Mouse (Mus musculus) mouse embryonic stem cell (cell line): ENCODE measurements around the gene Htra3.

ENCODE experiments used
- in situ Hi-C, 2 experiments: fragments of 300-500 bp; cut with MboI; formaldehyde crosslinking; loops; 1 replicate in 1 of 2; 3 replicates in 1 of 2; pipeline ENCODE4 v1.14.3; 2019 to 2020; ENCODE audit warnings: low sequenced_read_pairs in 2 of 2, low pct_unique_long_range_greater_than_20kb in 1 of 2, mixed read lengths in 1 of 2; ENCODE audit not compliant: unreplicated experiment in 1 of 2

Htra3 gene

DNA sequence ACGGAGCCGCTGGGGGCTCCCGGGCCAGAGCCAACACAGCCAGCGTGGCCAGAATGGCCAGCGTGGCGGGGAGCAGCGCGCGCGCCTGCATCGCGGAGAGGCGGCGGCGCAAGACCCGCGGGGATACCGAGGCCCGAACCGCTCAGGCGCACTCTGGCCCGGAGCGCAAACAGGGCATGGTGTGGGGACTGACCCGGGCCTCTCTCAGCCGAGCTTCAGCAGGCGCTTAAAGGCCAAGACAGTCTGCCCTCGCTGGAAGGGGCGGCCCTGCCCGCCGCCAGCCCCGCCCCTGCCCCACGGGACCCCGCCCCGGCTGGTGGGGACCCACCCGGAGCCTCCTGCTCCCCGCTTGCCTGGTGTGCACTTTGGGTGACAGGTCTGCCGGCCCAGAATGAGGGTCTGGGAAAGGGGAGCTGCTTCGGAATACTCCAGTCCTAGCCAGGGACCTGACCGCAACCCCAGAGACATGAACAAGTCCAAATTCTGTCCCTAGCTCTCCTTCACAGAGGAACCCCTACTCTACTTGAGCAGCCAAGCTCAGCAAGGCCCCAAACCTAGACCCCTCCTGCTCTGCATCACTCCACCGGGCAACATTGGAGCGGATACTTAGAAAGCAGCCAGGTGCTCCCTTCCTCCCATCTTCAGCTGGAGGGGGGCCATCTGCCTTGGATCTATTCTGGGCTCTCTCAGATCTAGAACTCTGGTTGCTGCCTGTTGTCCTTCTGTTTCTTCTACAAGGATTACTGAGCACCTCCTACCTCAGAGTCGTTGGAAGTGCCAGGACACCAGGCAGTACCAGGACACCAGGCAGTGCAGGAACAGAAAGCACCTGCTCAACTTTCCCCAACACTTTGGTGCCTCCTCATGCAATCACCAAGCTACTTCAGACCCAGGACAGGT lies at the start of gene Htra3:
Htra3 (minus strand) TSS at position 527 of the 900 bp plus-strand sequence.
- in situ Hi-C loops = no loop called here

DNA sequence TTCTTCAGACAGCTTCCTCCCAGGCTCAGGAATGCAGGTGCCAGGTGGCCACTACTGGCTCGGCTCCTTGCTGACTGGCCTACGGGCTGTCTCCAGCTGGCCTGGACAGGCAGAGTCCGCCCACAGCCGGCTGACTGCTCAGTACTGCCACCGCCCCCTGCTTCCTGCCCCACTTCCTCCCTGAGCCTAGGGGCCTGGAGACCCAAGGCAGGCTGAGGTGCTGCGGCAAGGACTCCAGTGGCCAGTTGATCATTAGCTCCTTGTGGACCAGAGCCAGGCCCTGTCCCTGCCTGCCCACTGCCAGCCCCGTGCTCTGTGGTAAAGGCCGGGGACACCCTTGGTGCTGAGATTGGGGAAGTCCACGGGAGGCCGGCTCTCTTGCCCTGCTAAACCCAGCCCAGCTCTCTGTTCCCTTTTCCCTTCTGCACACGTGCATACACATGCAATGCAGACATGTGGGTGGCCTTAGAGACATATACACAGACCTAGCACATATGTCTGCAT lies 49.4 kb upstream of the Htra3 start:
- in situ Hi-C loops = no loop called here

DNA sequence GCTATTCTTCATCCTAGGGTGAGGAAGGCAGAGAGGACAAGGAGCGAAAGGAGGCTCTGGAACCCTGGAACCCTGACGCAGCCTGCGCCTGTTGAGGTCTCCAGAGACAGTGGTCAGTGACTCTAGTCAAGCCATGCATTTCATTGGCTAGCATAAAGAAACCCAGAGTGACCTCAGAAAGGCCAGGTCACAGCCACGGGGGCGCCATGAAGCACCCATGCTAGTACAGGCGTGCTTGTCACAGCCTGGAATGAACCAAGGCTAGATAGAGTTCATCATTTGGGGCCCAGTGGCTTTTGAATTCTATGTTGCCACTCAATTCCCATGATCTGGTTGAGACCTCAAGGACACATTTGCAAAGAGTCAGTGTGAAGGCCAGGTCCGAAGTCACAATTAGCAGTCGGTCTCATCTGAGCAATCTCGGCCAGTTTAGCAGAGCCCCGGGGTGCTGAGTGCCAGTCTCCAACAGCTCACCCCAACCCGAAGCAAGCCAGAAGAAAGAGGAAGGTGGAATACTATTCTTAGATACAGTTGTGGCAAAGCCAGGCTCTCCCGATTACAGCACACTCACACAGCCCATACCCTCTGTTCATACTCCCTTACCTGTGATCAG lies 48.9 kb upstream of the Htra3 start:
- in situ Hi-C loops = no loop called here

DNA sequence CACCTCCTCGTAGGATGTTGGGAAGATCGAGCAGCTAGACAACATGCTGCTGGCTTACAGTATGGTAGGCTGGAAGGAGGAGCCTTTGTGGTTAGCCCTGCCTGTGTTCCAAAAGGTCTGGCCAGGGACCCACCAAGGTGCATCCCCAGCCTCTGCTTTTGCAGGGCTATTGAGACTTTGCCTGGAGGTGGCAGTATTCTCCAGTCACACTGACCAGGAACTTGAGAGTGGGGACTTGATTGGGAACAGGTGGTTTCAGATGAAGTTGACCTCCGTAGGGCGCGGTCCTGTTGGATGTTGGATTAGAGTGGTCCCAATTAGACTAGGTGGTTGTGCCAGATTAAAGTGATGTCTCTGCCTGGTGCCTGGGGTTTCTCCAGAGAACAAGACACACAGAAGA lies 47.9 kb upstream of the Htra3 start:
- in situ Hi-C loops = no loop called here

DNA sequence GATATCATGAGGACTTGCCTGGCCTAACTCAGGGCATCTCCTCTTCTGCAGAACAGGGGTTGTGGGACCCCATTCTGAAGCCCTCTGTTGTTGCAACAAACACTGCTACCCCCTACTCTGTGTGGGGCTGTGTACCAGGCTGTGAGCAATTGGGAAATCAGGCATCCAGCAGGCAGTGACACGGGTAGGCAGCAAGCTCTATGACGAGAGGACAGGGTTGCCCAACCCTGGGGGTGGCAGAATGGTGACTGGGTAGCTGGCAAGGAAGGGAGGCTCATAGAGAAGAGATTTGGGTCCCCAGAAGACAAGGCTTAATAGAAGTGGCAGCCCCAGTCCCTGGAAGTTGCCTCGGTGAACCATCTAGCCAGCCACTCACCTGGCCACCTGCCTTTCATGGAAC lies 46.3 kb upstream of the Htra3 start:
- in situ Hi-C loops = no loop called here

DNA sequence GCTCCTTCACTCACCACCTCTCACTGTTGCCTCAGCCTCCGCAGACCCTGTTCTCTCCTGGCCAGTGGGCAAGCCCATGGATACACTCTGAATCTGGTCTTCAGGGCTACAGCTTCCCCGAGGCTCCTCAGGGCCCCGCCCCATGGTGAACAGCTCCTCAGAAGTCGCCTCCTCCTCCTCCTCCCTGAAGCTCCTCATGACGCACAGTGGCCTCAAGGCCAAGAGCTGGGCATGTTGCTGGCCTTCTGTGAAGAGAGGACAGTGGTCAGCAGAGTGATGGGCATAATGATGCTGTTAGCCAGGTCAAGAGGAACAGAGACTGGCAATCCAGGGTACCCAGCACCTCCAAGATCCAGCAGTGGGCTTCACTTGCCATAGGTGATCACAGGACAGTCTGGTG lies 44.3 kb upstream of the Htra3 start:
- in situ Hi-C loops = no loop called here

DNA sequence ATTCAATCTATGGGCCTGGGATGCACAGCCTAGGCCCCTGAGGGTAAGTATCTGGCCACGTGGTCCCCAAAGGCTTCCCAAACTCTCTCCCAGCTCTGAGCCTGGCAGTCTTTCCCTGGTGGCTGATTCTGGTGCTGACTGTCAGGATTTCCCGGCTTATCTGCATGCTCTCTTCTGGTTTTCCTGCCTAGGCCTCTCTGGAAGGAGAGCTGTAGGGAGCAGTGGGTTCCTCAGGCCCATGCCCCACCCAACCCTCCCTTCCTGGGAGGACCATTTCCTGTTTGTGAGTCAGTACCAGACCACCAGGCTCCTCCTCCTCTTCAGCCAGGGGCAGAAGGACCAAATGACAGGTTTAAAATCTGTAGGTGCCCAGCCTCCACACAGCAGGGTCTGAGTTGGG lies 43.1 kb upstream of the Htra3 start:
- in situ Hi-C loops = no loop called here

DNA sequence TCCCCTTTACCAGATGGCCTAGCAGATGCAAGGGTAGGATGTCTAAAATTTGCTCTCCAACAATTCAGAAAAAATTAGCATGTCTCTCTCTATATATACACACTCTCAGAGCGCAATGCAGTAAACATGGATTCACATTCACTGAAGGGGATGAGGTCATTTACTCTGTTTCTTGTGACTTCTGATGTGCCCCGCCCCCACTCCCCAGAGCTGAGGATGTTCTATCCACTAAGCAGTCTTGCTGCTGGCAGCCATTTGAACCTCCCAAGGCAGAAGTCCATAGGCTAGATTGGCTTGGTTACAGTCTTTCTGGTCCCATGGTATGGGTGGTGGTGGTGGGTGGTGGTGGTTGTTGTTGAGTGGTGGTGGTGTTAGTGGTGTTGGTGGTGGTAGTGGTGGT lies 42.4 kb upstream of the Htra3 start:
- in situ Hi-C loops = no loop called here

DNA sequence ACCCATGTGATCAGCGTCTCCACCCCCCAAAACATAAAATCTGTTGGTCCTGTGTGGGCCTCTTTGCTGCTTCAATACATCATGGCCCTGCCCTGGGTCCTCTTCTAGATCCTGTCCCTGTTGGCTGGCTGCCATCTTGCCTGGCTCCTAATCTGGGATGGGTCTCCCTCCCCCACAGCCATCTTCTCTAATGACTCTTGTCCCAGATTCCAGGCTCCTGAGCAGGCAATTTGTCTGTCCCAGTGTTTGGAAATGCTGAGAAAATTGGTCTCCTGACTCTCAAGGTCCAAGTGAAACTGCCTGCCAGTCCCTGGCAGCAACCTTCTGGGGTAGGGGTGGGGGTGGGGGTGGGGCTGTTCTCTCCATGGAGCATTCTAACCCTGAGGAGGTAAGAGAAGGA lies 40.3 kb upstream of the Htra3 start:
- in situ Hi-C loops = loop anchor here in 1 of 2 experiments (10.0 kb wide), 1 partner anchor 125 kb away; no protein-coding TSS in a partner anchor

DNA sequence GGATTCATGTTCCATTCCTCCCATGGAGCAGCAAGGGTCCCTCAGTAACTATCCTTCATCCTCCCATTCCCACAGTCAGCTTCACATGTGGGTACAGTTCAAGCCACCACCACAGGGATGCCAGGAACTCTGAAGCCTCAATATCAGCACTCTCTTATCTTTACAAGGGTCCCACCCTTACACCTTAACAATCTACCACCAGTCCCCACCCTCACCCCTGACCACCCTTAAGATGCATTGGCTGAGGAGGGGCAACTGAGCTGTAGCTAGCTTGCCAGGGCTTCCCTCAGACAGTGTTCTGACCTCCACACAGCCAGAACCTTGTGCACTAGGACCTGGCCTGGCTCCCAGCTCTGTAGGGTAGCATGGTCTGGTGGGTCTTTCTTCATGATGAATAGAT lies 39.8 kb upstream of the Htra3 start:
- in situ Hi-C loops = loop anchor here in 1 of 2 experiments (10.0 kb wide), 1 partner anchor 125 kb away; no protein-coding TSS in a partner anchor

DNA sequence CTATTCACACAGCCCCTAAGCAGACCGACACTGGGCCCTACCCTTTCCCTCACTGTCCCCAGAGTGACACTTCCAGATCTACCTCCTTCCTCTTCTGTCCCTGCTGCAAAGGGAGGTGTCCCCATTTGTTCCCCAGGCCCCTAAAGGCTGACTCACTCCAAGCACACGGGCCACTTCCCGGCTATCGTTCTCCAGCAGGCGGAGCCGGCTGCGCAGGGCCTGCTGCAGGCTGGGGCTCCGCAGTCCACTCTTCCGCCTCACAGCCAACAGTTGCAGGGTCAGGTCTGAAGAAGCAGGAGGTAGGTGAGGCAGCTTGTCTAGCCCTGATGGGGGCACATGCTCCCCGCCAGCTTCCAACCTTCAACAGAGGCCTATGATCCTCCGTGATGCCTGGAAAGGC lies 39.2 kb upstream of the Htra3 start:
- in situ Hi-C loops = loop anchor here in 1 of 2 experiments (10.0 kb wide), 1 partner anchor 124 kb away; no protein-coding TSS in a partner anchor

DNA sequence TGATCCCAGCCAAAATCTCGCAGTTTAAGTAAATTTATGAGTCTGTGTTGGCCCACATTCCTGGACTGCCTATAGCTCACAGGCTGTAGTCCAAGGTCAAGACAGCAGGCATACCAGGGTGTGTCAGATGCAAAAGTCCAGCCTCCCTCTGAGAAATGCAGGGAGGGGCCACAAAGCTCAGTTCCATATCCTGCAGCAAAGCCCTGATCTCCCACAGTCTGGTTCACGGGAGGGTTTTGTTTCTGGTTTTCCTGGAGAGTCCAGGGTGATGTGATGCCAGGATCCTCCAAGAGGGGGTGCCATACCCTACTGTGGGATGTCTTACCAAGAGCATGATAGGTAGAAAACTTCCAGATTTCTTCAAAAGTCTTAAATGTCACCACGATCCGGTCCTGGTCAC lies 38.4 kb upstream of the Htra3 start:
- in situ Hi-C loops = loop anchor here in 1 of 2 experiments (10.0 kb wide), 1 partner anchor 123 kb away; no protein-coding TSS in a partner anchor

DNA sequence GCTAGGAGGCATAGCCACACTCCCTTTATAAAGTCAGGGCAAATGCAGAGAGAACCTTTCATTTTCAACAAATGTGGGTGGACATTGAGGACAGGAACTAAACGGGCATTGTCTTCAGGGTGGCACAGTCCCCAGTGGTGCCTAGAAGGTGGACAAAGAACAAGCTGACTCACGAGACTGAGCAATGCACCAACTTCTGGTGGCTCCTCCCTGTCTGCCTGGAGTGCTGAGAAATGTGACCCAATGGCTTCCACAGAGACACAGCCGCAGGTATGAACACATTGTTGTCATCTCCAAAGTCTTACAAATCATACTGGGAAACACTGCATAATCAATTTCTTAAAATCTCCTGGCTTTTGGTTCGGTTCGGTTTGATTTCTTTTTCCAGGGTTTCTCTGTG lies 37.9 kb upstream of the Htra3 start:
- in situ Hi-C loops = loop anchor here in 1 of 2 experiments (10.0 kb wide), 1 partner anchor 123 kb away; no protein-coding TSS in a partner anchor

DNA sequence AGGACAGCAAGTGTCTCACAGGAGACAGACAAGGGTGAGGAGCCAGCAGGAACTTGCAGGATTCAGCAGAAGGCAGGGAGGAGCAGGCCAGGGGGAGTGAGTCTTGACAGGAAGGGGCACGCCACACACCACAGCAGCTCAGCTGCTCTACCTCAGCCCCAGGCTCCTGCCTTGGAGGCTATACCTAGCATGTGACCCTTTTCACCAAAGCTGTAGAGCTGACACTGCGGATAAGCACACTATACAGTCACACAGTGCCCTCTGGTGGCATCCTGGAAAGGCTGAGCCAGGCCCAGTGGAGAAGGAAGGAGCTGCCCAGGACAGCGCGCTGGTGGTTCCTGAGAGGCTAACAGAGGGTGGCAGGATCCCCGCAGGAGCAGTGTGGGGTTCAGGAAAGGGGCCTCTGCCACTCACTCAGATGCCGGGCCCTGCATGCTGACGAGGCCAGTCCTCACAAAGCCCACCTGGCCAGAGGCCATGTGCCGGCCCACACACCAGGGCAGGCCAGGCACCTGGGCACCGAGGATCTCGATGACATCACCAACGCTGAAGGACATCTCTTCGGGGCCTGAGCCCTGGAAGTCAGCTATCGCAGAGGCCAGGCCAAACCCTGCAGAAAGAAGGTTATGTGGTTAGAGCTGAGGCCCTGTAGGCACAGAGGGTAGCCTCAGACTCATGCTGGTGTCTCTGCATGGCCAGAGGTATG lies 34.2 kb upstream of the Htra3 start:
- in situ Hi-C loops = loop anchor here in 1 of 2 experiments (10.0 kb wide), 1 partner anchor 119 kb away; no protein-coding TSS in a partner anchor

DNA sequence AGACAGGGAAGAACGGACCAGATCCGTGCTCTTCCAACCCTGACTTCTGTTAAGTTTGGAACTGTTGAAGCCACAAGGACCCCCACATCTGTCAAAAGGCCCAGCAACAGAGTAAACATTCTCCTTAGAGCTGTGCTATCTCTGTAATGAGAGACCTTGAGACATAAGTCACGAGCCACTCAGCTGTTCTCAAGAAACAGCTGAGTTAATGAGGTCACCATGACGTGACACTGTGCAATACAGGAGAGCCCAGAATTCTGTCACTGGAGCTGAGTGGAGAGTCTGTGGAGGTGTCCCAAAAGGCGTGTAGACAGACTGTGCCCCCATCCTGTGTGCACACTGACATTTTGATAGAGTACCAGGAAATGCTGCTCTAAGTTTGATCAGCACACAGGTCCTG lies 32.9 kb upstream of the Htra3 start:
- in situ Hi-C loops = loop anchor here in 1 of 2 experiments (10.0 kb wide), 1 partner anchor 118 kb away; no protein-coding TSS in a partner anchor

DNA sequence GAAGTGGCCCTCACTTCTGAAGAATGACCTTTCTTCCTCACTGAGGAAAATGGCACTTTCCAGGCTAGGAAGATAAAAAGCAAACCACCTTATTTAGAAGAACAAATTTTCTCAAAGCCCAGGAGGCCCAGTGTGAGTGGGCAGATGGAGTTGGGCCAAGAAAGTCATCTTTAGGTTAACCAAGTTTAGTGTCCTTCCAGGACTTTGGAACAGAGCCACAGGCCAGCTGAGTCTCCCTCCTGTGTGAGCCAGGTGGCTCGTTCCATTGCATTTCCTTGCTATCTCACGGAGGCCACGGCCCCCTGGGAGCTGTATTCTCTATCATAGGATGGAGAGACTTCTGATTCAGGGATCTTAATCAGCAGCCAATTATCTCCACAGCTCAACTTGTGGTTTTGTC lies 31.3 kb upstream of the Htra3 start:
- in situ Hi-C loops = loop anchor here in 1 of 2 experiments (10.0 kb wide), 1 partner anchor 116 kb away; no protein-coding TSS in a partner anchor

DNA sequence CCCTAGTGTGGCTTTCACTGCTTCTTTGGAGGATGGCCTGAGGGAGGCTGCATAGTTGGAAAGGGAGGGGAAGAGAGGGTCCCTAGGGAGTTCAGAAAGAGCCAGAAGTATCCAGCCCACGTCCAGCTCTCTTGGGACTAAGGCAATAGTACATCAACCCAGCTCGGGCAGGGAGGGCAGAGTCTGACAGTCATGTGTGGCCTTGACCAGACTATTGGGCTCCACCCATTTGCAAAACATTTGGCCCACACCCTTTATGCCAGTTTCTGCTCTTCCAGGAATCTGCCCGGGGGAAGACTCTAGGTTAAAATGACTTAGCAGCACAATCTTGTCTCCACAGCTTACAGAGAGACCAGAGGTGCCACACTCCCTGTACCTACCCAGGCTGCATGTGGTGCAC lies 30.9 kb upstream of the Htra3 start:
- in situ Hi-C loops = loop anchor here in 1 of 2 experiments (10.0 kb wide), 1 partner anchor 116 kb away; no protein-coding TSS in a partner anchor

DNA sequence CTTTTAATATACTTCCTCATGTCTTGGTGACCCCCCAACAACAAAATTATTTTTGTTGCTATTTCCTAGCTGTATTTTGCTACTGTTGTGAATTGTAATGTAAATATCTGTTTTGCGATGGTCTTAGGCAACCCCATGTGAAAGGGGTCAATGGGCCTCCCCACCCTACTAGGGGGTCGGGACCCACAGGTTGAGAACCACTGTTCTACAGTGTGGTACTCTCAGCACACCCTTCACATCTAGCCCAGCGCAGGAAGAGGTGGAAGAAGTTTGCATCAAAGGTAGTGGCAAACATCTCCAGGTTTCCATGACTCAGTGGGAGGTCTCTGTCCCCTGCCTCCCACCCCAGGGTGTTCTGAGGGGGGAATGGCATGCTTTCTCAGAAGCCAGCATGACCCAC lies 25.8 kb upstream of the Htra3 start:
- in situ Hi-C loops = no loop called here
